Mouse (Mus musculus): ENCODE data around the gene Tmem238. TPM values are rescaled to one million over a fixed set of nuclear protein-coding genes. Genes with fewer than 3 reads are reported as not detected.
A peak's percentile ranks its signal among the peaks of the same experiment; 100 is the strongest.

Tmem238 gene
- total and polyA plus RNA-seq, 3 experiments = 10.2 to 144 (median 10.8) TPM

- DNase-seq = peak; percentile 96
Measured at GRCm38 (mm10) chr7:4792278-4793212, 3.1 kb upstream of the Tmem238 start, which contains the start of gene Rpl28. TSS of gene Rpl28 (plus strand) at chr7:4792874.

DNA sequence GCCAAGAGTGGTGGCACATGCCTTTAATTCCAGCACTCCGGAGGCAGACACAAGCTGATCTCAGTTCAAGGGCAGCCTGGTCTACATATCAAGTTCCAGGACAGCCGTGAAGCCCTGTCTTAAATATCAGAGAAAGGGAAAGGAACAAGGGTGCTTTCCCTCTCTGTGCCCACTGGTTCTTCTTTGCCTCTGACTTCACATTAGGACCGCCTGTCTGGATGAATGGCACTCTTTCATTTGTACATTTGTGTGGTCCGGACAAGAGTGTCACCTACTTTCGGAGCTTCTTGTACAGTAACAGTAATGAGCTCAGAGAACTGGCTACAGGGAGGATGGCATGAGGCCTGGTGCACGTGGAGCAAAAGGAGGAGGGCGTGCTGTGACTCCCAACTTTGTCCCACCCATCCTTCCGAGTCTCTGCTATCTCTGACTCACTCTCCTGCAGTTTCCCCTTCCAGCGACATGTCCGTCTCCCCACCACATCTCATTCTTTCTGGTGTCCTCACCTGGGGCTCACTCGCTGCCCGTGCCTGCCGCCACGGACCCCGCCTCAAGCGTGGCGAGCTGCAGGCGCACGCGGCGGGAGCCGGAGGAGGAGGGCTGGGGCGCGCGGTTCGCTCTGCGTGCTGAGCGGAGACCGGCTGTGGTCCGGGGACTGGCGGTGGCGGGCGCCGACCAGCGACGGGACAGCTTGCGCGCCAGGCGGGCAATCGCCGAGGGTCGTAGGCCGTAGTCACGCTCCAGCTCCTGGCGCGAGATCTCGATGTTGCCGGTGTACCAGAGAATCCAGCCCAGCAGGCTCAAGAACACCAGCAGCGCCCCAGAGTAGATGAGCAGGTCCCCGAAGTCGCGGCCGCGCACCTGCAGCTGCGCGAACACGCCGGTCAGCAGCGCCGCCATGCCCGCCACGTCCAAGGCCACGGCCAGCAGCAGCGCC, 689 bp downstream of the Tmem238 start:
- peak; percentile 88 for DNase-seq

- no peak for DNase-seq
Measured at GRCm38 (mm10) chr7:4783667-4784268, 5.7 kb downstream of the Tmem238 start.

GRCm38 (mm10) chr7:4782759-4783158, 6.7 kb downstream of the Tmem238 start, which contains the start of the genes Il11 and Tmem190:
TSS of gene Il11 (minus strand) at chr7:4782859.
TSS of gene Tmem190 (plus strand) at chr7:4782937.
- no peak for DNase-seq

DNA sequence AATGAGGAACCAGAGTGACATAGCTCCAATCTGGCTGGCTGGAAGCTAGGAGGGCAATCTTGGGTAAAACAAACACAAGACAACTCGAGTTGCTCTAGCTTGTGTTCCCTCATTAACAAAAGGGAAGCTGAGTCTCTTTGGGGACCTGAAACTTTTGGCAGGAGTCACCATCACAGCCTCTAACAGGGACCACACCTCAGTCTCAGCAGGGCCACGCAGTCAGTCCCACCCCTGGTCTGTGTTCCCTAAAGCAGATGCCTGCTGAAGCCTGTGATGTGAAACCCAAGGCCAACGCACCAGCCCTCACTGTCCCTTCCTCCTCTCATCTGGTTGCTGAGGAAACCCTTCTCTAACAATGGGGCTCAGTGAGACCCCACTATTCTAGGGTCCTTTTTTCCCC, 7.3 kb downstream of the Tmem238 start:
- no peak for DNase-seq

GRCm38 (mm10) chr7:4779921-4780320, 9.5 kb downstream of the Tmem238 start:
- DNase-seq = no peak

DNA sequence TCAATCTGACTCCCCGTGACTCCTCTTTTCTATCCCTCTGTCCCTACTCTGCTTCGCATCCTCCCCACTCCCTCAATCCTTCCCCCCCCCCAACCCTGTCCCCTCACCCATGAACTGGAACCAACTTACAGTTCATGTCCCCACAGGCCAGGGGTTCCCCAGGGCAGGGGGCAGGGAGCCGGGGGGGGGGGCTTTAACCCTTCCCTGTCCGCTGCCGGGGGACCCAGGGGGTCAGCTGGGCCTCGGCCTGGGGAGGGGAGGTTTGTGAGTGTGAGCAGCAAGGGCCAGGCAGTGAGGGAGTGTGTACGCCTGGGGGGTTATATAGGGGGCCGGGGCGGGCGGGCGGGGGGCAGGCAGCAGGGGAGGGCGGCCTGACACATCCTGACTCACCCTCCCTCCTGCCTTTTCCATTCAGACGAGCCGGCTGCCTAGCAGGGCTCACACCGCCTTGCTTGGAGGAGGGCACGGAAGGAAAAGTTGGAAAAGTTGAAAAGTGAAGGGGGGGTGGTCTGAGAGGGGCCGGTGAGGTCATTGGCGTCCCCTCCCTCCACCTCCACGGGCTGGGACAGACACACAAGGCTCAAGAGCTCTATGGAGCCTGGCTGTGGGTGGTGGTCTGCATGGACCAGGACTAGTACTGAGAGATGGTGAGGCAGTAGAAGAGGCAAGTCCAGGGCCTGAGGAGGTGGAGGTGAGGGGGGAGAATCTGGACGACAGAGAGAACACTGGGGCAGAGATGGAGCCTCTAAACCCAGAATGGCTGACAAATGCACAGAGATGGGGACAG, 11.4 kb downstream of the Tmem238 start:
- DNase-seq = no peak

DNA sequence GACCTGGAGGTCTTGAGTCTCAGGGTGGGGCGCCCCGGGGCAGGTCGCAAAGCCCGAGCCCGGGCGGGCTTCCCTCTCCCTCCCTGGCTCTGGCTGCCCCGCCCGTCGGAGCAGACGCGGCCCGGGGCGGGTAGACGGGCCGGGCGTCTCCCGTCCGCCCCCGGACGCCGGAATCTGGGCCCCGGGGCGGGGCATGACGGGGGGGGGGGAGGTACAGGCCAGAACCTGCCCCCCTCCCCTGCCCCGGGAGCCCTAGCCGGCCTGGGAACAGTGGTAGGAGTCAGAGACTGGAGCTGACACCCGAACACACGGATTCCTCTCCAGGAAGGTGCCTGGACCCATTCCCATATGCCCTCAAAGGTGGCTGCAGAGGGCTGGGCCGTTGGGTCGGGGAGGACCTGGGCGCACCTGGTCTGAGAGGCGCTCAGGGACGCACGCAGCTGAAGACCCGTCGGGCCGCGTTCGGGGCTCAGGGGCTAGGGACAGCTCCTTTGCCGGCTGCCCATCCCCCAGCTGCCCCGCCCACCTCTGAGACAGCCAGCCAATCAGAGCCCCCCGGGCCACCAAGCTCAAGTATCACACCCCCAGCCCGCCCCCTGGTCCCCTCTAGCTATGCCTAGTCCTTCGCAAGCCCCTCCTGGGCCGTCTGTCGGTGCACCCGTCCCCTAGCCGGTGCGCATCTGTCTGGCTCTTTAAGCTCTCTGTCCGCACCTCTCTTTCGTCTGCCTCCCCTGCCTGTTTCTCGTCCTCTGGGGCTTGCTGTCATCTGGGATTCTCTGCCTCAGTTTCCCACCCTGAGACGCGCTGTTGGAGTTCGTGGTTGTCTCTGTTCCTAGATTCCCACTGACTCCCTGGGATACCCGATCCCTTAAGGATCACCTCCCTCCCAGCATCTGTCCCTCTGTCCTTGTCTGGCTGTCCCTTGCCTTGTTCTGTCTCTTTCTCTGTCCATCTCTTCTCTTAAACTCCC, 12.3 kb downstream of the Tmem238 start:
- peak; percentile 62 for DNase-seq

DNA sequence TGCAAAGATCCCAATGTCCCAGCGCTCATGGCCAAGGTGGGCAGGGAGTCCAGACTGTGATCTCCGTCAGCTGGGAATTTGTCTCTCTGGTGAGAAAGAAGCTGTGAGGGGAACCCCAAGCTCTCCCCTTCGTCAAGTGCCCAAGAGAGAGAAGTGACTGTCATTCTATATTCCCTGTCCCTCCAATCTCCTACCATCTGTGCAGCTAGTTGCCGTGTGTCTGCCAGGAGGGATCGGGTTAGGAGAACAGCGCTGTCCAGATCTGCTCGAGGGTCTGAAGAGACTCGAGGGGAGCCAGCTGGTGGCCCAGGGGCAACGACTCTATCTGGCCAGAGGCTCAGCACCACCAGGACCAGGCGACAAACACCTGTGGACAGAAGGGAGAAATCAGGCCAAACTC, 13.3 kb downstream of the Tmem238 start:
- no peak for DNase-seq

- DNase-seq = no peak
Measured at GRCm38 (mm10) chr7:4771202-4771601, 18.3 kb downstream of the Tmem238 start, which contains the start of gene Fam71e2. TSS of gene Fam71e2 (minus strand) at chr7:4771302.

- DNase-seq = no peak
Measured at GRCm38 (mm10) chr7:4764946-4765710, 24.3 kb downstream of the Tmem238 start.

DNA sequence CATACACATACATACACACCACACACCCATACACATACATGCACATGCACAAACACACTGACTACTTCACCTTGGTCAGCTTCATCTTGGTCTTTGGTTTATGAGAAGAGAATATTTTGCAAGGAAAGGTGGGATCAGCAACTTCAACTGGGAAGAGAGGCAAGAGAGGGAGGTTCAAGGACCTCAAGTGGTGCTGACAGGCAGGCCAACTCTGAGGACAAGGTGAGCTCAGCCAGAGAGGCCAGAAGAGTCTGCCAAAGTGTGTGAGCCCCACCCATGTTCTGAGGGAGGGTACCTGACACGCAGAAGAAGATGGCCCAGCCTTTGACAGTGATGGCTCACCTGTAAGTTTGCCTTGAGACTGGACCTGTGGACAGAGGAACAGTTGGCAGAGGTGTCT, 29.8 kb downstream of the Tmem238 start:
- DNase-seq = no peak

DNA sequence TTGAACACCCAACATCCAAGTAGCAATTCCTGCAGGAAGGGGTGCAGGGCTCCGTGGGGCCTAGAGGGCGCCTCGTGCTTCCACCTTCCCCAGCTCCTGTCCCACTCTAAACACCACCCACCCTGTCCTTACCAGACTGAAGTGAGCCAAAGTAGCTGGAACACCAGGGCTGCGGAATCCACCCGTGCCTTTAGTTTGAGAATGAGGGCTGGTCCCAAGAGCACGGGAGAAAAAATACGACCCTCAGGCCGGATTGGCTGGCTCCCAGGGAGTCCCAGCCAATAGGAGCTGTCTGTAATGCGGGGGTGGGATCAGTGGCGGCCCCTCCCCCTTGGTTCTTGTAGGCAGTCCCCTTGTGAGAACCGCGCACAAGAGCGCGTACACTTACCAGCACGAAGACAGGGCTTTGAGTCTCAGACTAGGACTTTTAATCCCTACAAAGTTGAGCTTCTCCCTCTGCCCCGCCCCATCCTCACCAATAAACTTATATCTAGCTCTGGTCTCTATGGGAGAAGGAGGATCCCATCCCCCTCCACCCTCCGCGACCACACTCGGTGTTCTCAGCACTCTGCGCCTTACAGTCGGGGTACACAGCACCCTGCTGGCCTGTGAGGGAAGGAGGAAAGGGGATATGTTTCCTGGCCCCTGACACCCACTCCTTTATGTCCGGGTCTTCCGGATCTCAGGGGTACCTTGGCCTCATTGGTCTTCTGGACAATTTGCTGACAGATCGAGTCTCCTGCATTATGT, 36.5 kb downstream of the Tmem238 start, which contains the start of gene Cox6b2:
Gene Cox6b2, minus strand, starts transcription at position 274 of the 750 bp plus-strand sequence.
- DNase-seq = peak; percentile 72

DNA sequence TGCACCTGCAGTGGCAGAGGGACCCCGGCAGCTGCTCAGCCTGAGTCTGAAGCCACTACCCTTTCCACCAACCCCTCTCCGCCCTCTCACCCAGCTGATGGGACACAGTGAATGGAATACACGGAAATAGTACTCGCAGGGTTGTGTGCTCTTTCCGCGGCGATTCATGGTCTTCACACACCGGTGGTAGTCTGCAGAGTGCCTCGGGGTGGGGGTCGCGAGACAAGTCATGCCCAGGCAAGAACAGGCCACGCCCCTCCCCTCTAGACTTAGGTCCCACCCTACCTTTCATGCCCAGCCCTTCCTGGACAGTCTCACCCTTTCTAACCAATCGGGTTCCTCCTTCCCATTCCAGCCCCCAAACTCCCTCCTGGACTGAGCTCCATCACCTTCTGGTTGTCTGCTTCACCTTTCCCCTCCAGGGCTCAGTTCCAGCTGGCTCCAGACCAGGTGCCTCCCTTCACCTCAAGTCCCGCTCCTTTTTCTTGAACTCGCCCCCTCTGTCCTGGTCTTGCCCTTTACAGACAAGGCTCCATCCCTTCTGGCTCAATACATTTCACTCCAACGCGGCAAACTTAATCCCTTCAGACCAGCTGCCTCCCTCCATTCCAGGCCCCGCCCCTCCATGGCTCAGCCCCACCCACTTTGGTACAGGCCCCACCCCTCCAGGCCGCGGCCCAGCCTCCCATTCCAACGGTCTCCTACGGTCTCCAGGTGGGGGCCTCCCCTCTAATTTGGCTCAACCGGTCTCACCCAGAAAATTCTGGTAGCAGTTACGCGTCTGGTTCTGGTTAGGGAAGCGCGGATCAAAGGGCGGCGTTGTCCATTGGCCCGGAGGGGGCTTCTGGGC, 37.3 kb downstream of the Tmem238 start:
- DNase-seq = peak; percentile 42

DNA sequence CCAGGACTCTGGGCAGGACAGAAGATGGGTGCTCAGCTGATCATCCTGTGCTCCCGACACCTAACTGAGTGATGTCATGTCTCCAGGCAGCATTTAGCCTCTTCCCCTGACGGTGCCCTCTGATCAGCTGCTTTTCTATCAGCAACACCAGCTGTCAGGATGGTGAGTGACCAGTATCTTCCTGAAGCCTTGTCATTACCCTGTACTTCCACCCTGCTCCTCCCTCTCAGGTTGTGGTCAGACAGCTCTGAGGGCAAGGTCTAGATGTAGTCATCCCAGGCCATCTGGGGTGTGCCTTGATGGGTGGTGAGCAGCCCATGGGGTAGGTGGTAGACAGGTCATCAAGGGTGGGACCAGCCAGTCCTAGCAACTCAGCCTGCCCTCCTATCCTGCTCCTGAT, 40.3 kb downstream of the Tmem238 start:
- no peak for DNase-seq

DNA sequence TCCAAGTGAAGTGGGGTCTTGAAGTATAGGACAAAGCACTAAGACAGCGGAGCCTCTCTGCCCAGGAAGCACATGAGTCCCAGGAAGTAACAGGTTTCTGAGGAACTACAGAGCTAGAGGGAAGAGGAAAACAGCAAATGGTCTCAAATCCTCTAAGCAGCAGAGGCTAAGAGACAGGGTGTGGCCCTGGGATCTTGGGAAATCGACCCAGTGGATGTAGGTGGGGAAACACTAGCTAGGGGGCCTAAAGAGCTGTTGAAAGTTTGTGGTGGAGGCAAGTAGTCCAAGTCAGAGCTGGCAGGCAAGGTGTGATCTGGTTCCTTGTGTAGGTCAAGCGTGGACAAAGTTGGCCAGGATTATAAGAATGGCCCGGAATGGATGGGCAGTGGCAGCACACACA, 41.1 kb downstream of the Tmem238 start:
- no peak for DNase-seq
